Mouse (Mus musculus) heart, embryonic 13.5 days (tissue): ENCODE results near the gene D430019H16Rik. TPM values are rescaled to one million over a fixed set of nuclear protein-coding genes. Genes with fewer than 3 reads are reported as not detected.

Experiments
- ATAC-seq: fragments of 200-750 bp; cut with Nextera tagmentation; 2 replicates; pipeline ENCODE4 v1.8.0; 2017; ENCODE audit warnings: moderate TSS enrichment; ENCODE audit not compliant: insufficient number of reproducible peaks, low FRiP score, low TSS enrichment; ENCODE audit errors: extremely low read depth
- H3K27ac ChIP-seq: fragments of 300-500 bp; sonication (generic); replicated peaks from 2 replicates; pipeline ENCODE4 v1.5.1; 2015; ENCODE audit warnings: moderate library complexity, mild to moderate bottlenecking, inconsistent platforms
- H3K27me3 ChIP-seq: fragments of 300-500 bp; sonication (generic); replicated peaks from 2 replicates; pipeline ENCODE4 v1.6.1; 2015; ENCODE audit warnings: mild to moderate bottlenecking, inconsistent platforms
- H3K36me3 ChIP-seq: fragments of 300-500 bp; sonication (generic); 2 replicates; pipeline ENCODE4 v1.6.1; 2015; ENCODE audit warnings: mild to moderate bottlenecking, inconsistent platforms
- H3K4me1 ChIP-seq: fragments of 300-500 bp; sonication (generic); 2 replicates; pipeline ENCODE4 v1.6.1; 2015; ENCODE audit warnings: inconsistent platforms
- H3K4me2 ChIP-seq: fragments of 300-500 bp; sonication (generic); 2 replicates; pipeline ENCODE4 v1.6.1; 2015; ENCODE audit warnings: inconsistent platforms, mild to moderate bottlenecking, moderate library complexity
- H3K4me3 ChIP-seq: fragments of 300-500 bp; sonication (generic); 2 replicates; pipeline ENCODE4 v1.5.1; 2015; ENCODE audit warnings: moderate library complexity, mild to moderate bottlenecking, inconsistent platforms
- H3K9ac ChIP-seq: fragments of 300-500 bp; sonication (generic); 2 replicates; pipeline ENCODE4 v1.6.1; 2015; ENCODE audit warnings: inconsistent platforms, mild to moderate bottlenecking, moderate library complexity
- H3K9me3 ChIP-seq: fragments of 300-500 bp; sonication (generic); 2 replicates; pipeline ENCODE4 v1.6.1; 2016; ENCODE audit warnings: inconsistent platforms
- WGBS: fragments of 180-500 bp; shearing (Covaris S2); methylation state at CpG from one replicate; pipeline ENCODE4 v1.1.7; 2015; ENCODE audit warnings: mixed read lengths; 5-methylcytosine and 5-hydroxymethylcytosine counted together
- polyA plus RNA-seq: library from polyadenylated mRNA; unstranded; fragments of >200 nt; fragmentation: Nextera tagmentation; extraction: Ambion mirVana; gene quantifications from 2 replicates; pipeline ENCODE4 v1.2.1, GENCODE M21; 2015

The D430019H16Rik gene
- polyA plus RNA-seq, 1 experiment from 2014 or later: 0.72 TPM

GRCm38 (mm10) chr12:105541590-105542402, 88.1 kb downstream of the D430019H16Rik start:
- Histone ChIP-seq H3K9ac (no peak overlapping the region), H3K4me3 (no peak overlapping the region), H3K9me3 (no peaks in the 10 kb centered on the region), H3K4me1 (peaks cover 25% of the 10 kb centered on the region), H3K4me2 (no peak overlapping the region), H3K27me3 (peaks cover 32% of the 10 kb centered on the region; the same call in 1 of the 2 replicates), H3K27ac (no peak overlapping the region), H3K36me3 (no peaks in the 10 kb centered on the region)
- ATAC-seq: no peak
- WGBS: 70% methylated on average over 12 of the region's 12 CpGs

- H3K9ac ChIP-seq: no peak overlapping the region
- no peak overlapping the region for H3K4me3 ChIP-seq
- peaks cover 32% of the 10 kb centered on the region for H3K4me1 ChIP-seq
- no peaks in the 10 kb centered on the region for H3K9me3 ChIP-seq
- 71% methylated on average over 3 of the region's 3 CpGs for WGBS
- peaks cover 35% of the 10 kb centered on the region; the same call in 1 of the 2 replicates for H3K27me3 ChIP-seq
- H3K4me2 ChIP-seq: no peak overlapping the region
- no peaks in the 10 kb centered on the region for H3K36me3 ChIP-seq
- ATAC-seq: no peak
- H3K27ac ChIP-seq: no peak overlapping the region
Observed at GRCm38 (mm10) chr12:105542513-105542912, 88.9 kb downstream of the D430019H16Rik start.

Other genes starting within 250 kb of the D430019H16Rik start
- not detected in 2 replicates for gene Tcl1, start 231.1 kb upstream of the D430019H16Rik start, polyA plus RNA-seq
- not detected in 2 replicates for gene Tunar, start 120.0 kb upstream of the D430019H16Rik start, polyA plus RNA-seq
- gene Bdkrb2, start 109.4 kb downstream of the D430019H16Rik start, polyA plus RNA-seq: 0.91 and 1.1 TPM in 2 replicates
- not detected in 2 replicates for gene Bdkrb1, start 149.2 kb downstream of the D430019H16Rik start, polyA plus RNA-seq
- 20.2 and 22.9 TPM in 2 replicates for gene Gskip, start 231.0 kb downstream of the D430019H16Rik start, polyA plus RNA-seq
- gene Atg2b, start 231.4 kb downstream of the D430019H16Rik start, polyA plus RNA-seq: 6.8 and 7.5 TPM in 2 replicates